Mouse (Mus musculus): ENCODE measurements around the gene Scarb1.
A peak's percentile ranks its signal among the peaks of the same experiment; 100 is the strongest.

Scarb1 gene

GRCm38 (mm10) chr5:125364851-125365429 lies 24.0 kb upstream of the Scarb1 start:
- DNase-seq (ENCODE audit: low read depth, low spot score) = no peak

GRCm38 (mm10) chr5:125363894-125364293 lies 23.0 kb upstream of the Scarb1 start:
- no peak for DNase-seq (ENCODE audit: low read depth, low spot score)

- no peak for DNase-seq (ENCODE audit: low read depth, low spot score)
Measured at GRCm38 (mm10) chr5:125360981-125361510, 20.2 kb upstream of the Scarb1 start.

- no peak for DNase-seq (ENCODE audit: low read depth, low spot score)
Measured at GRCm38 (mm10) chr5:125360566-125360965, 19.7 kb upstream of the Scarb1 start.

- no peak for DNase-seq (ENCODE audit: low read depth, low spot score)
Measured at GRCm38 (mm10) chr5:125358270-125358608, 17.3 kb upstream of the Scarb1 start.

GRCm38 (mm10) chr5:125357543-125358269 lies 16.8 kb upstream of the Scarb1 start:
- DNase-seq (ENCODE audit: low read depth, low spot score) = no peak

- no peak for DNase-seq (ENCODE audit: low read depth, low spot score)
Measured at GRCm38 (mm10) chr5:125355650-125356049, 14.8 kb upstream of the Scarb1 start.

- no peak for DNase-seq (ENCODE audit: low read depth, low spot score)
Measured at GRCm38 (mm10) chr5:125354885-125355492, 14.1 kb upstream of the Scarb1 start.

- no peak for DNase-seq (ENCODE audit: low read depth, low spot score)
Measured at GRCm38 (mm10) chr5:125352781-125353294, 11.9 kb upstream of the Scarb1 start.

- DNase-seq (ENCODE audit: low read depth, low spot score) = no peak
Measured at GRCm38 (mm10) chr5:125351939-125352338, 11.0 kb upstream of the Scarb1 start.

- DNase-seq (ENCODE audit: low read depth, low spot score) = no peak
Measured at GRCm38 (mm10) chr5:125351057-125351456, 10.2 kb upstream of the Scarb1 start.

GRCm38 (mm10) chr5:125349391-125349790 lies 8.5 kb upstream of the Scarb1 start:
- DNase-seq (ENCODE audit: low read depth, low spot score) = no peak

- DNase-seq (ENCODE audit: low read depth, low spot score) = peak; percentile 56
Measured at GRCm38 (mm10) chr5:125348487-125348886, 7.6 kb upstream of the Scarb1 start.

GRCm38 (mm10) chr5:125348067-125348466 lies 7.2 kb upstream of the Scarb1 start:
- DNase-seq (ENCODE audit: low read depth, low spot score) = no peak

- DNase-seq (ENCODE audit: low read depth, low spot score) = no peak
Measured at GRCm38 (mm10) chr5:125344296-125344695, 3.4 kb upstream of the Scarb1 start.

GRCm38 (mm10) chr5:125341459-125342090 lies 681 bp upstream of the Scarb1 start:
- DNase-seq (ENCODE audit: low read depth, low spot score) = no peak

- peak; percentile 12 for DNase-seq (ENCODE audit: low read depth, low spot score)
Measured at GRCm38 (mm10) chr5:125339851-125340531, 903 bp downstream of the Scarb1 start.

GRCm38 (mm10) chr5:125339108-125339751 lies 1.7 kb downstream of the Scarb1 start:
- DNase-seq (ENCODE audit: low read depth, low spot score) = peak; percentile 60

- no peak for DNase-seq (ENCODE audit: low read depth, low spot score)
Measured at GRCm38 (mm10) chr5:125337526-125337925, 3.4 kb downstream of the Scarb1 start.

GRCm38 (mm10) chr5:125337012-125337411 lies 3.9 kb downstream of the Scarb1 start:
- no peak for DNase-seq (ENCODE audit: low read depth, low spot score)

GRCm38 (mm10) chr5:125333009-125333408 lies 7.9 kb downstream of the Scarb1 start:
- no peak for DNase-seq (ENCODE audit: low read depth, low spot score)

All from CD4-positive helper T cell, adult 2 months (primary cell).